Mouse (Mus musculus) olfactory bulb, adult 2 months (tissue): ENCODE results near the gene Chrdl1. TPM values are rescaled to one million over a fixed set of nuclear protein-coding genes. Genes with fewer than 3 reads are reported as not detected.

Experiments used
- H3K27ac ChIP-seq: fragments of 200-500 bp; 2 replicates; pipeline ENCODE4 v1.5.1; 2012; ENCODE audit warnings: low read depth, low read length; ENCODE audit not compliant: insufficient read depth
- H3K4me1 ChIP-seq: fragments of 200-500 bp; 2 replicates; pipeline ENCODE4 v1.6.1; 2012; ENCODE audit warnings: low read length; ENCODE audit not compliant: control insufficient read depth, insufficient read depth
- H3K4me3 ChIP-seq: fragments of 200-500 bp; 2 replicates; pipeline ENCODE4 v1.5.1; 2012; ENCODE audit warnings: mild to moderate bottlenecking, low read depth, low read length, moderate library complexity; ENCODE audit not compliant: insufficient read depth
- CTCF ChIP-seq: fragments of 200-500 bp; IDR thresholded peaks from 2 replicates; pipeline ENCODE4 v1.5.1; 2012; ENCODE audit warnings: low read depth, mild to moderate bottlenecking, low read length, moderate library complexity; ENCODE audit not compliant: insufficient read depth
- POLR2A ChIP-seq: fragments of 200-500 bp; IDR thresholded peaks from 2 replicates; pipeline ENCODE4 v1.6.1; 2012; ENCODE audit warnings: mild to moderate bottlenecking, low read depth, low read length, moderate library complexity; ENCODE audit not compliant: insufficient read depth
- WGBS: fragments of 180-500 bp; shearing (Covaris S2); methylation state at CpG from one replicate; pipeline ENCODE4 v1.1.7; 2018; 5-methylcytosine and 5-hydroxymethylcytosine counted together
- polyA plus RNA-seq: library from polyadenylated mRNA; stranded (reverse); fragments of >200 nt; gene quantifications from 2 replicates; pipeline ENCODE4 v1.2.4, GENCODE M21; 2012; ENCODE audit warnings: low replicate concordance; ENCODE audit not compliant: missing spikeins, insufficient read depth, insufficient read length

The Chrdl1 gene
- polyA plus RNA-seq, result not detected in 2 replicates

DNA sequence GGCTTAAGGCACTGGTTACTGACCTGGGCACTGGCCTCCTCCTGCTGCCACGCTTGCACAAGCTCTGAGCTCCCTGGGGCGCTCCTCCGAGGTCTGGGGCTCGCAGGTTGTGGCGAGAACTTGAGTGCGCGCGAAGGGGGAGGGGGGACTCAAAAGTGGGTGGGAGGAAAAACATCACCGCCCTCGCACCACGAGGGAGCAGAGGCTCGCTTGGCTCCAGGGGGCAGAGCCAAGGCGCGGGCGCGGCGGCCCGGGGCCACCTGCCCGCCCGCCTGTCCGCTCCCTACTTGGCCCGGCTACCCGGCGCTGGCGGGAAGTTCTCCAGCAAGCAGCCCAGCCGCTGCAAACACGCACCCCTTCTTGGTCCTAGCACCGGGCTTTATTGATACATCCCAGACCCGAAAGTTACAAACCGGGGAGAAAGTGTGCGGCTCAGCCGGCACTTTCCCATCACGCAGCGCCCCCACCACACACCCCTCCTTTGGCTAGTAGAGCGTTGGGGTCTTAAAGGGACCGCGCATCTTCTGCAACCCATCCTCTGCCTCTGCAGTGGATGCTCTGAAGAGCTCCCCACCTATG, at the start of gene Chrdl1:
Chrdl1 (minus strand) TSS at position 472 of the 579 bp plus-strand sequence.
- 13% methylated on average over 37 of the region's 37 CpGs for WGBS
- H3K4me3 ChIP-seq, result peak within 1 kb of the TSS; percentile 51
- no peak within 1 kb of the TSS for H3K27ac ChIP-seq
- peaks cover 4% of the 10 kb centered on the region for H3K4me1 ChIP-seq
- TF ChIP-seq CTCF (no peak), POLR2A (no peak)

DNA sequence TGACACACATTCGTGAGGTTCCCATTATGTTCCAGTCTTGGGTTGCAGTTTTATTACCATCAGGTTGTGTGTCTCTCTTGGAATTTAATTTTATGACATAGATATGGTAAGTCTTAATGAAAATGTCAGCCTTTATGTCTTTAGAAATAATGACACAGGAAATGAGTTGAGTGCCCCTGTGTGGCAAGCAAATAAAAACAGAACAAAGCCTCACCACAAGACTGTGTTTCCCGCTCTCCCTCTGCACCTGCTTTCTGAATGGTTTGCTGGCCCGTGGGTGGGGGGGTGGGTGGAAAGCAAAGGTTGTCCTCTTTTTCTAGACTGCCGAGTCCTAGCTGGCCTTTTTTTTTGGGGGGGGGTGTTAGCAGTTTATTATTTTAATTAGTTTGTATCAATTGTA, 48.6 kb upstream of the Chrdl1 start:
- Histone ChIP-seq H3K4me3 (no peak overlapping the region), H3K4me1 (no peaks in the 10 kb centered on the region), H3K27ac (no peak overlapping the region)
- TF ChIP-seq CTCF (no peak), POLR2A (no peak)
- WGBS, result 53% methylated on average over 4 of the region's 4 CpGs

DNA sequence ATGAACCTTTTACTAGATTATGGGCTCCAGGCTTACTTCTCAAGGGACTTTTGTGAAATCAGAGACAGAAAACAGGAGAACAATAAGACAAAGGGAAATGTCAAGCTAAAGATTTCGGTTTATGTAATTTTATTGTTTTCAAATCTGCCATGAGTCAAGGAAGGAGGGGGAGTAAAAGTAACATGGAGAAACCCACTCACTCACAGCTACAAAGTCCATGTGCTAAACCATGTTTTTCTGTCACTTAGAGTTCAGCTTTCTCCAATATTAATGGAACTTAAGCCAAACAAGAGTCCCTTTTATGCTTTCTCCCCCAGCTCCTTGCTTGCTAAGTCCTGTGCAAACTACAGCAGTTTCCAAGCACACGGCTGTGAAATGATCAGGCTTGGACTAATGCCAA, 10.5 kb upstream of the Chrdl1 start:
- WGBS, result 54% methylated on average over 2 of the region's 2 CpGs
- H3K27ac ChIP-seq, result no peak overlapping the region
- H3K4me1 ChIP-seq, result no peaks in the 10 kb centered on the region
- H3K4me3 ChIP-seq, result no peak overlapping the region
- TF ChIP-seq POLR2A, result no peak
- no peak for TF ChIP-seq CTCF

DNA sequence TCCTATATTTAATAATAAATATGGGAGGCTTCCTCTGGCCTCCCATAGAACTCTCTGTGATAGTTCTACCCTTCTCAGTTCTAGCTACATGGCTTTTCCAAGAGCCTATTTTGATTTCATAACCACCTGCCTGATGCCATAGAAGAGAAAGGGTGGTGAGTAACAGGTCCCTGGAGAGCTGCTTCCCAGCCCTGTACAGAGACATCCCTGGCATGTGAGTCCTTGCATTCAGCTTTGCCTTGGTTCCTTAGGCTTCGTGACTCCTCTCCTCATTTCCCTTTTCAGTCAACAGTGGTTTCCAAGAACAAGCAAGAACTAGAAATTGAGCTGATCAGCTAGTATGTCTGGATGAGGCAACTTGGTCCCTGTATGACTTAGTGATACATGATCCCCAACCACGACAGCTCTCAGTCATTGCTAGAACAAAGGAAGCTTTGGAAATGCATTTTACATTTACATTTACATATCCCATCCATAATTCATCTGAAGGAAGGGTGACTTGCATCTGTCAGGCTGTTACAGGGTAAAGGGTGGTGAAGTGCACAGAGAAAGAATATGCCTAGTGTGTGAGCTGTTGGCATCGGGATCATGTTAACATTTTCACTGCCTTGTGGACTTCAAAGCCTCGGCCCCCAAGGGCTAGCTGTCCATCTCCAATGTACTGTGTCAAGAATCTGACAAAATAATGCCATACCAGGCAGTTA, 27.7 kb downstream of the Chrdl1 start:
- WGBS, result 65% methylated on average over 4 of the region's 4 CpGs
- no peak overlapping the region for H3K27ac ChIP-seq
- no peak for TF ChIP-seq CTCF
- no peak for TF ChIP-seq POLR2A
- H3K4me3 ChIP-seq, result no peak overlapping the region
- H3K4me1 ChIP-seq, result no peaks in the 10 kb centered on the region

DNA sequence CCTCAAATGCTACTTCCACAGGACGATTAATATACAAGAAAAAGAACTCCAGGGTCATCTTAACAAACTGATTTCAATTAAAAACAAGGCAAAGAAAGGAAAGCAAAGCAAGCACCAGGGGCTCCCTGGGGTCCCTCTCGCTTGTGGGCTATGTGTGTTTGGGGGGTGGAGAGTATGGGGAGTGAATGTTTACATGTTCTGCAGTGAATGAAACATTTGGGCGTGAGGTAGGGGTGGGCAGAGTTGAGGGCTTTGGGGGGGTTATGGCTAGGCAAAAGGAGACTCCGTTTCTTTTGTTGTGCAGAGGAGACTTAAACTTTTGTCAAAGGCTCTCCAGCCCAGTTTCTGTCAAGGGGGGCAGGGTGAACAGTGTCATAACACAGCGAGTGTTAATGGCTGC, 46.8 kb downstream of the Chrdl1 start:
- Histone ChIP-seq H3K4me1 (no peaks in the 10 kb centered on the region), H3K4me3 (no peak overlapping the region), H3K27ac (no peak overlapping the region)
- WGBS, result 52% methylated on average over 5 of the region's 5 CpGs
- TF ChIP-seq CTCF (no peak), POLR2A (no peak)

DNA sequence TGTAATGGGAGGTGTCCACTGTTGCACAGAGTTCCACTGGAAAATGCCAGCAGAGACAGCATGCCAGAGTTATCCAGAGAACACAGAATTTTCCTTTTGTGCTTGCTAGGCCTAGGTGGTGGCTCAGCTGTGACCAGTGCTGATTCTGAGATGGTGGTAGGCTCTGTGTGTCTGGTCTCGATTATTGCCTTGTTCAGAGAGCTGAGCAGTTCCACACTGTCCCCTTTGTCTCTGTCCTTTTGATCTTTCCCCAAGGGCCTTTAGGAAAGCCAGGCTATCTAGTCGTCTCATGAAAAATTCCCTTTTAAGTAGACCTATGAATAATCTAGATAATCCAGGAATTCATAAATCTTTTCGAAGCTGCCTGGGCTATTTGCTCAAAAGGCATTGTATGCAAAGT, 47.3 kb downstream of the Chrdl1 start:
- H3K4me3 ChIP-seq, result no peak overlapping the region
- no peak for TF ChIP-seq CTCF
- no peak for TF ChIP-seq POLR2A
- no peak overlapping the region for H3K27ac ChIP-seq
- 74% methylated on average over 3 of the region's 3 CpGs for WGBS
- H3K4me1 ChIP-seq, result no peaks in the 10 kb centered on the region

DNA sequence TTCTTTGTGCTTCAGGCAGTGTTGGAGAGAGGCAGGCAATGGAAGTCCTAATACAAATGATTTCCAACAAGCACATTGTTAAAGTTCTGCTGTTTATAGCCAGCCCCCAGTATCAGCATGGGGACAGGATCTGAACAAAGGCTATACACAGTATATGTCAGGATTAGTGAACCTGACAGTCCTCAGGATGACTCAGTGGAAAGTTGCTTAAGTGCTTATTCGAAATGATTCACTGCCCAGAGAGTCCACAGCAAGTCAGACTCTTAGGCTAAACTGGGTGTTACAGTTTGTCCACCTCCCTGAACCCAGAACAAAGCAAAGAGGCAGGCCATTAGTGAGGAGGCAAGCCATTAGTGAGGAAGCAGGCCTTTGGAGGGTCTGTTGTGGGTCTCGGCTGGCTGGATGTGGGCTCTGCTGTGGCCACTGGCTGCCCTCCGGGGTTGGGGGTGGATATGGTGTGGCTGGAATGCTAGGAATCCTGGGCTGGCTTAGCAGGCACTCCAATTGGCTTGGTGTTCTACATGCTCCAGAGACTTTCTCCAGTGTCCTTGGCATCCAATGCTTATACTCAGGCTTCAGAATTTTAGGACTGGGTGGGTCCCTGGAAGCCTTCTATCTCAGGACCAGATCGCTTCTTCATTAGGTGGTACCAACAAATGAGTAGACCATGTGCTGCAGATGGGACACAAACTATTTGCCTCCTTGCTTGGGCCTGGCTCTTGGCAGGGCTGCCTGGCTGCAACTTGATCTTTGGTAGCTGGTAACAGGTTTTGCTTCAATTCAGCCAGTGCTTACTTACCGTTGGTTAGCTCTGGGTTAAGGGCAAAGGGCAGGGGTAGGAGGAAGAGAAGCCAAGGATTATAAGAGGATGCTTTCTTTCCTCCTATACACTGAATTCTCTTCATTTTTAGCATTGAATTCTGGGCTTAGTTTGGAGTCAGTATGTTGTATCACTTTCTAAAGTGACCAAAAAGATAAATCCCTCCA, 49.3 kb downstream of the Chrdl1 start:
- Histone ChIP-seq H3K27ac (no peak overlapping the region), H3K4me3 (no peak overlapping the region), H3K4me1 (no peaks in the 10 kb centered on the region)
- 64% methylated on average over 5 of the region's 5 CpGs for whole genome bisulfite sequencing
- TF ChIP-seq POLR2A, result no peak

DNA sequence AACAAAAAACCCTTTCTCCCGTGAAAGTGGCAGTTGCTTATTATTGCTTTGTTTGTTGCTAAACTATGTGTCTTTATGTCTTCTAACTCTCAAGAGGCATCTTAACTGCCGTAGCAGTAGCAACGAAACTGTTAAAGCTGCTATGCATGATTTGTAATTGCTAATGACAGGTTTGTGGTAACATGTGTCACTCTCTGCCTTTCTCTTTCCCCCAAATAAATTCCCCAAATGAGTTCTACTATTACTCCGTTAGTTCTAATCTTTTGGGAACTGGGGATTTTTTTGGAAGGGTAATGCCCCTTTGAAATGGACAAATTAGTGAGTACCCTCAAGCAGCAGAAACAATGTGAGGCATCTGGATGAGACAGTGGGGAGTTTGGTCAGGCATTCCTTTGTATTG, 55.9 kb downstream of the Chrdl1 start:
- 50% methylated on average over 4 of the region's 4 CpGs for WGBS
- no peaks in the 10 kb centered on the region for H3K4me1 ChIP-seq
- no peak overlapping the region for H3K4me3 ChIP-seq
- TF ChIP-seq CTCF (no peak), POLR2A (no peak)
- no peak overlapping the region for H3K27ac ChIP-seq

DNA sequence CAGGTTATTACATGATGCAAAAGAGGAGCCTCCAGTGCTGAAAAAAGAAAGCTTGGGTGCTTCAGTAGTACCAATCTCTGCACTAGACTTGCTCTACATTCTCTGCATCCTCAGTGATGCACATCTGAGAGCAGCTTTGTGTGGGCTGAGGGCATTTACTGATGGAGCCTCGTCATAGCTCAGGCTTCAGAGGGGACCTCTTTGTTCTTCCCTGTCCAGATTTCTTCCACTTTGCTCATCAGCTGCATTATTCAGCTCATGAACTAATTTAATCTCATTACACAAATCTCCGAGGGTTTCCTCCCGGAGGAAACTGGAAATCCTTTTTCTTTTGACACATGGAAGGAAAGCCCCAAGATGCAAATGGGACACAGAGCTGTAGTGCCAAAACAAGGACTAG, 56.5 kb downstream of the Chrdl1 start:
- 35% methylated on average over 3 of the region's 3 CpGs for WGBS
- no peak for TF ChIP-seq POLR2A
- no peak for TF ChIP-seq CTCF
- H3K4me1 ChIP-seq, result no peaks in the 10 kb centered on the region
- no peak overlapping the region for H3K4me3 ChIP-seq
- no peak overlapping the region for H3K27ac ChIP-seq
